Mouse (Mus musculus) T-helper 17 cell (primary cell): ENCODE measurements around the gene Mtch1.

ENCODE experiments used
- in situ Hi-C, 2 experiments: fragments of 300-600 bp; cut with MboI, MseI; formaldehyde crosslinking; loops; 1 replicate in 1 of 2; 2 replicates in 1 of 2; pipeline ENCODE4 v1.15.1; 2025; ENCODE audit warnings: high pct_unique_total_duplicates in 2 of 2

Gene Mtch1

GRCm38 (mm10) chr17:29347645-29348256 lies at the start of gene Mtch1:
TSS of gene Mtch1 (minus strand) at chr17:29347934.
- in situ Hi-C loops = no loop called here

- in situ Hi-C loops = loop anchor here (5.0 kb wide), 2 partner anchors 35 to 95 kb away; partner anchors contain the start of gene Pim1 (in 1 of the 2)
Observed at GRCm38 (mm10) chr17:29396821-29397242, 49.1 kb upstream of the Mtch1 start.

- in situ Hi-C loops = loop anchor here (5.0 kb wide), 2 partner anchors 36 to 96 kb away; partner anchors contain the start of gene Pim1 (in 1 of the 2)
Observed at GRCm38 (mm10) chr17:29396056-29396799, 48.5 kb upstream of the Mtch1 start.

GRCm38 (mm10) chr17:29395381-29395780 lies 47.6 kb upstream of the Mtch1 start:
- in situ Hi-C loops = loop anchor here (5.0 kb wide), 2 partner anchors 37 to 97 kb away; partner anchors contain the start of gene Pim1 (in 1 of the 2)

GRCm38 (mm10) chr17:29394761-29395160 lies 47.0 kb upstream of the Mtch1 start:
- in situ Hi-C loops = loop anchor here (5.0 kb wide), 2 partner anchors 38 to 98 kb away; partner anchors contain the start of gene Pim1 (in 1 of the 2)

- in situ Hi-C loops = no loop called here
Observed at GRCm38 (mm10) chr17:29394106-29394760, 46.5 kb upstream of the Mtch1 start.

- in situ Hi-C loops = no loop called here
Observed at GRCm38 (mm10) chr17:29393335-29394089, 45.8 kb upstream of the Mtch1 start.

- in situ Hi-C loops = no loop called here
Observed at GRCm38 (mm10) chr17:29391280-29391679, 43.5 kb upstream of the Mtch1 start.

- in situ Hi-C loops = no loop called here
Observed at GRCm38 (mm10) chr17:29388978-29389377, 41.2 kb upstream of the Mtch1 start.

- in situ Hi-C loops = no loop called here
Observed at GRCm38 (mm10) chr17:29385746-29386145, 38.0 kb upstream of the Mtch1 start.

GRCm38 (mm10) chr17:29384850-29385438 lies 37.2 kb upstream of the Mtch1 start:
- in situ Hi-C loops = no loop called here

GRCm38 (mm10) chr17:29383923-29384322 lies 36.2 kb upstream of the Mtch1 start:
- in situ Hi-C loops = no loop called here

GRCm38 (mm10) chr17:29382417-29382816 lies 34.7 kb upstream of the Mtch1 start:
- in situ Hi-C loops = no loop called here

- in situ Hi-C loops = no loop called here
Observed at GRCm38 (mm10) chr17:29381472-29381871, 33.7 kb upstream of the Mtch1 start.

- in situ Hi-C loops = no loop called here
Observed at GRCm38 (mm10) chr17:29380241-29380640, 32.5 kb upstream of the Mtch1 start.

GRCm38 (mm10) chr17:29378056-29378455 lies 30.3 kb upstream of the Mtch1 start:
- in situ Hi-C loops = loop anchor here in 1 of 2 experiments (5.0 kb wide), 1 partner anchor 139 kb away; no protein-coding TSS in a partner anchor

GRCm38 (mm10) chr17:29375871-29376270 lies 28.1 kb upstream of the Mtch1 start:
- in situ Hi-C loops = loop anchor here in 1 of 2 experiments (5.0 kb wide), 1 partner anchor 141 kb away; no protein-coding TSS in a partner anchor

- in situ Hi-C loops = loop anchor here (5.0 to 25.0 kb wide), 2 partner anchors 109 to 146 kb away; partner anchors contain the start of genes BC004004 (in 1 of the 2) and Ppil1 (in 1 of the 2)
Observed at GRCm38 (mm10) chr17:29370984-29371723, 23.4 kb upstream of the Mtch1 start.

- in situ Hi-C loops = loop anchor here in 1 of 2 experiments (25.0 kb wide), 1 partner anchor 106 kb away; the partner anchor contains the start of genes BC004004 and Ppil1
Observed at GRCm38 (mm10) chr17:29368726-29369125, 21.0 kb upstream of the Mtch1 start.
